Mouse (Mus musculus) G1E (cell line): ENCODE data around the gene Pak2.

Experiments
- CTCF ChIP-seq: IDR thresholded peaks from 2 replicates; pipeline ENCODE4 v1.5.1; 2012; ENCODE audit warnings: low read depth, low read length, inconsistent platforms, mixed read lengths
- GATA1 ChIP-seq: IDR thresholded peaks from 2 replicates; pipeline ENCODE4 v1.6.1; 2012; ENCODE audit warnings: borderline replicate concordance, low read length, inconsistent platforms, mixed read lengths
- POLR2AphosphoS5 ChIP-seq: IDR thresholded peaks from 2 replicates; pipeline ENCODE4 v1.6.1; 2012; ENCODE audit warnings: low read depth, low read length, inconsistent platforms; ENCODE audit not compliant: insufficient replicate concordance
- TAL1 ChIP-seq: conservative IDR thresholded peaks from 2 replicates; pipeline ENCODE4 v1.6.1; 2012; ENCODE audit warnings: low read depth, low read length, inconsistent platforms, mixed read lengths

- TF ChIP-seq TAL1 (no peak), CTCF (no peak), GATA1 (no peak), POLR2AphosphoS5 (no peak)
Measured at GRCm38 (mm10) chr16:32098897-32099637, 19.9 kb upstream of the Pak2 start.
